Mouse (Mus musculus) myocyte (in vitro differentiated cells): ENCODE results near the gene Tmpo.

Experiments
- CEBPB ChIP-seq: IDR thresholded peaks from 2 replicates; pipeline ENCODE4 v1.6.1; 2011; ENCODE audit warnings: mild to moderate bottlenecking, moderate library complexity; ENCODE audit not compliant: poor library complexity, insufficient read depth, severe bottlenecking
- E2F4 ChIP-seq: IDR thresholded peaks from one replicate; pipeline ENCODE4 v1.6.1; 2011; ENCODE audit warnings: mild to moderate bottlenecking, control low read depth, moderate library complexity; ENCODE audit not compliant: insufficient read depth
- MAX ChIP-seq: IDR thresholded peaks from one replicate; pipeline ENCODE4 v1.6.1; 2011; ENCODE audit warnings: low read depth, mild to moderate bottlenecking, control low read depth
- MYOD1 ChIP-seq, 3 experiments: IDR thresholded peaks; one replicate each; pipeline ENCODE4 v1.6.1; 2011; ENCODE audit warnings: control low read depth in 2 of 3, low read depth in 2 of 3, mild to moderate bottlenecking in 2 of 3, moderate library complexity in 1 of 3; ENCODE audit not compliant: insufficient read length in 2 of 3, control insufficient read depth in 1 of 3
- MYOG ChIP-seq, 3 experiments: IDR thresholded peaks; one replicate each; pipeline ENCODE4 v1.6.1; 2011; ENCODE audit warnings: control low read depth in 2 of 3, low read depth in 2 of 3, mild to moderate bottlenecking in 2 of 3; ENCODE audit not compliant: insufficient read length in 2 of 3, control insufficient read depth in 1 of 3, insufficient read depth in 1 of 3
- POLR2A ChIP-seq: IDR thresholded peaks from one replicate; pipeline ENCODE4 v1.6.1; 2011; ENCODE audit warnings: low read depth, mild to moderate bottlenecking, control low read depth, moderate library complexity; ENCODE audit not compliant: insufficient read length
- POLR2AphosphoS2 ChIP-seq: IDR thresholded peaks from one replicate; pipeline ENCODE4 v1.6.1; 2011; ENCODE audit warnings: low read depth, control low read depth; ENCODE audit not compliant: insufficient read length
- TCF12 ChIP-seq: IDR thresholded peaks from one replicate; pipeline ENCODE4 v1.6.1; 2011; ENCODE audit warnings: mild to moderate bottlenecking, control low read depth; ENCODE audit not compliant: poor library complexity, insufficient read depth, severe bottlenecking
- TCF3 ChIP-seq: IDR thresholded peaks from one replicate; pipeline ENCODE4 v1.6.1; 2011; ENCODE audit warnings: low read depth, control low read depth; ENCODE audit not compliant: insufficient read length

DNA sequence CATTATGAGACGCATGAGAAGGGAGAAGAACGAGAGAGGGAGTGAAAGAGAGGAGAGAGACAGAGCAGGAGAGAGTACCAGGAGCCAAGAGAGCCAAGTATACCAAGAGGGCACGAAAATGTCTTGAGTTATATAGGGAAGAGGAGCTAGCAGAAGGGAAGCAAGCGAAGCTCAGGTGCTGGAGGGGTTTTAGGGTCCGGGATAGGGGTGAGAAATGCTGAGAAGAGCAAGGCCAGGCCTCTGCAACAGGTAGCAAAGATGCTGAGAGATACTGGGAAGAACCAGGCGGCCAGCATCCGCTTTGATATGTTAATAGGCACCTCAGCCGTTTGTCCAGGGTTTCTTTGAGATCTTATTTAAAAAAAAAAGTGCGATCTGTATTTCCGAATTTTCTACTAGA, 6.2 kb upstream of the Tmpo start:
- TF ChIP-seq POLR2A (no peak), TCF12 (no peak), MYOD1 (IDR thresholded peaks at IDR 0.05; ENCODE audit: control insufficient read depth in 1 of 3, insufficient read length in 2 of 3, low read depth in 2 of 3) (no peak), MAX (no peak), E2F4 (no peak), POLR2AphosphoS2 (no peak), MYOG (IDR thresholded peaks at IDR 0.05; ENCODE audit: control insufficient read depth in 1 of 3, insufficient read depth in 1 of 3, insufficient read length in 2 of 3, low read depth in 2 of 3) (no peak), TCF3 (no peak), CEBPB (no peak)
